Mouse (Mus musculus) CH12.LX (cell line): ENCODE results near the gene Adamtsl3.

Source experiments
- CTCF ChIP-seq, 2 experiments: IDR thresholded peaks in 1 of 2; conservative IDR thresholded peaks in 1 of 2; 2 replicates each; pipeline ENCODE4 v1.5.1; 2011 to 2012; ENCODE audit warnings: low read depth in 2 of 2, low read length in 2 of 2, improper control_type of control experiment in 1 of 2, inconsistent platforms in 1 of 2, mild to moderate bottlenecking in 1 of 2, moderate library complexity in 1 of 2
- MAFK ChIP-seq: IDR thresholded peaks from 2 replicates; pipeline ENCODE4 v1.6.1; 2011; ENCODE audit warnings: low read length, improper control_type of control experiment; ENCODE audit not compliant: insufficient replicate concordance
- POLR2A ChIP-seq: IDR thresholded peaks from 2 replicates; pipeline ENCODE4 v1.6.1; 2011; ENCODE audit warnings: low read depth, mild to moderate bottlenecking, improper control_type of control experiment, low read length
- SIN3A ChIP-seq: IDR thresholded peaks from 2 replicates; pipeline ENCODE4 v1.6.1; 2012; ENCODE audit warnings: low read length, improper control_type of control experiment, inconsistent platforms
- USF1 ChIP-seq: IDR thresholded peaks from 2 replicates; pipeline ENCODE4 v1.6.1; 2014; ENCODE audit warnings: low read depth, mild to moderate bottlenecking, inconsistent platforms, low read length, improper control_type of control experiment

- TF ChIP-seq POLR2A (no peak), CTCF (conservative IDR thresholded peaks at IDR 0.05 in 1 of 2, IDR thresholded peaks at IDR 0.05 in 1 of 2; ENCODE audit: low read depth in 2 of 2, low read length in 2 of 2) (no peak), SIN3A (no peak), MAFK (no peak), USF1 (no peak)
Measured at GRCm38 (mm10) chr7:82382843-82383535, 47.5 kb downstream of the Adamtsl3 start.
